Mouse (Mus musculus) adrenal gland, adult 18-20 months (tissue): ENCODE measurements around the gene Gpr171. TPM values are rescaled to one million over a fixed set of nuclear protein-coding genes. Genes with fewer than 3 reads are reported as not detected.

Experiments
- DNase-seq, 2 experiments: peaks; one replicate each; pipeline ENCODE4 v3.0.0; 2021 to 2022; ENCODE audit warnings: low spot score in 2 of 2
- total RNA-seq, 2 experiments: library from RNA; stranded (reverse); gene quantifications; 1 replicate in 1 of 2; 2 replicates in 1 of 2; pipeline ENCODE4 v1.2.3; 2021

Gene Gpr171
- total RNA-seq, 2 experiments from 2014 or later, result 0.40 to 0.64 TPM

DNA sequence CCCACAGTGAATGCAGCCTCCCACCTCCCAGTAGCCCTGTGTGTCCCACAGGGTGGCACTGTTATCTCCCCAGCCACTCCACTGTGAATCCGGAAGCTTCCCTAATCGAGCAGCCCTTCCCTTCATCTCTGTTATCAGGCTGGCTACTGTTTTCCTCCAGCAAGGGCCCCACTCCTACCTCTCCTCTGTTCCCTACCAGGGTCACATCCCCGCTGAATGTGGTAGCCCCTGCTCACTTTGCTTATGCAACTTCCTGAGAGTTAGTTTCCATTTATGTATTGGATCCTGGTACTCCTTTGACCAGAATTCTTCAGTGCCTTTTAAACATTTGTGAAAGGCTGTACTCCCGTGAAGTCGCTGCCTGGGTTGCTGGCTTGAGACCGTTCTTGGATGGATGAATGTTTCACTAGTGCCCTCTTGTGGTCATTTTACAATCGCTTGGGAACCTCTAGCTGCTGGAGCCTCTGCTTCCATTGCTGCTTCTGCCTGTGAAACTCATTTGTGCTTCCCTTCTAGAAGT, 42.5 kb downstream of the Gpr171 start:
- DNase-seq, result peak; percentile 33 to 48

DNA sequence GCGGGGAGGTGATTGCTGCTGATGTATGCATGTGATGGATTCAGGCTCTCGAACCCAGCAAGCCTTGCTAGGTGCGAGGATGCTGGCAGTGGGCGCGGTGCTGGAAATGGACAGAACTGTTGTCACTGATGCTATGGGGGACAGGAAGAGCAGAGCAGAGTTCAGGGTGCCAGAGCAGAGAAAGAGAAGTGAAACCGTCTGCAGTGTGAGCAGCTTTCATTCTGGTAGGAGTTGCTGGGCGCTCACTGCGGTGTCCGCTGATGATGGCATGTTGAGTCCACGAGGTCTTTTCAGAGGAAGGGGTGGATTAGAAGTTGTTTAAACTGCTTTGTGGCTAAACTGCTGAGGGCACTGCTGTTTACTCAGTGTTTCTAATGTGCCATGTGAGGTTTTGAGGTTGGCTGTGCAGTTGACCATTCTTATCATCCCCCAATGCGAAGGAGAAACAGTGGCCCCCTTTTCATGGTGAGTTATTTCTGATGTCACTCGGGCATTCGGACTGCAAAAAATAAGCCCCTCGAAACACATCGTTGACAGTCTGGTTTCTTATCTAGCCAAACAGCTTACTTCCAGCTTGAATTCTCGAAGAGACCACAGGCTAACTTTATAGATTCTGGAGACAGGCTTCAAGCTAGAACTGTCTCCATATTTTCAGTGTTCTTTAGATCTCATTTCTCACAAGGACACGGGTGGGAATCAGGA, 46.6 kb downstream of the Gpr171 start:
- no peak for DNase-seq

Other genes starting within 250 kb of the Gpr171 start
- not detected for gene Clrn1, start 216.5 kb downstream of the Gpr171 start, total RNA-seq
- gene Med12l, start 96.0 kb downstream of the Gpr171 start, total RNA-seq, result 10 to 100 TPM; 10.6 to 13.1 TPM
- gene P2ry14, start 51.8 kb upstream of the Gpr171 start, total RNA-seq, result 10 to 100 TPM; 17.2 to 17.9 TPM
- not detected for gene Gpr87, start 93.3 kb upstream of the Gpr171 start, total RNA-seq
- gene P2ry13, start 109.1 kb upstream of the Gpr171 start, total RNA-seq, result 1 to 10 TPM in 1 of 2 experiments, under 1 TPM in 1; 0.80 to 1.2 TPM
- gene P2ry12, start 161.1 kb upstream of the Gpr171 start, total RNA-seq, result 1 to 10 TPM; 1.9 to 2.4 TPM
- 1 to 10 TPM; 1.2 to 1.8 TPM for gene Igsf10, start 242.6 kb upstream of the Gpr171 start, total RNA-seq